Mouse (Mus musculus) CH12.LX (cell line): ENCODE data around the gene Lig4.

Experiments
- CHD1 ChIP-seq: IDR thresholded peaks from 2 replicates; pipeline ENCODE4 v1.6.1; 2012; ENCODE audit warnings: low read depth, low read length, improper control_type of control experiment, inconsistent platforms
- CTCF ChIP-seq, 2 experiments: IDR thresholded peaks in 1 of 2; conservative IDR thresholded peaks in 1 of 2; 2 replicates each; pipeline ENCODE4 v1.5.1; 2011 to 2012; ENCODE audit warnings: low read depth in 2 of 2, low read length in 2 of 2, improper control_type of control experiment in 1 of 2, inconsistent platforms in 1 of 2, mild to moderate bottlenecking in 1 of 2, moderate library complexity in 1 of 2
- HCFC1 ChIP-seq: IDR thresholded peaks from 2 replicates; pipeline ENCODE4 v1.6.1; 2012; ENCODE audit warnings: low read depth, mild to moderate bottlenecking, inconsistent platforms, low read length, improper control_type of control experiment
- MAX ChIP-seq: IDR thresholded peaks from 2 replicates; pipeline ENCODE4 v1.6.1; 2011; ENCODE audit warnings: low read length, improper control_type of control experiment
- PAX5 ChIP-seq: IDR thresholded peaks from 2 replicates; pipeline ENCODE4 v1.6.1; 2012; ENCODE audit warnings: low read length, inconsistent platforms, mixed read lengths
- POLR2A ChIP-seq: IDR thresholded peaks from 2 replicates; pipeline ENCODE4 v1.6.1; 2011; ENCODE audit warnings: low read depth, mild to moderate bottlenecking, improper control_type of control experiment, low read length
- RCOR1 ChIP-seq: conservative IDR thresholded peaks from 2 replicates; pipeline ENCODE4 v1.6.1; 2012; ENCODE audit warnings: low read depth, mild to moderate bottlenecking, inconsistent platforms, low read length, improper control_type of control experiment
- TBP ChIP-seq: conservative IDR thresholded peaks from 2 replicates; pipeline ENCODE4 v1.6.1; 2011; ENCODE audit warnings: low read depth, low read length, improper control_type of control experiment
- USF1 ChIP-seq: IDR thresholded peaks from 2 replicates; pipeline ENCODE4 v1.6.1; 2014; ENCODE audit warnings: low read depth, mild to moderate bottlenecking, inconsistent platforms, low read length, improper control_type of control experiment
- USF2 ChIP-seq: conservative IDR thresholded peaks from 2 replicates; pipeline ENCODE4 v1.6.1; 2011; ENCODE audit warnings: low read depth, low read length, improper control_type of control experiment
- ZKSCAN1 ChIP-seq: IDR thresholded peaks from 2 replicates; pipeline ENCODE4 v1.6.1; 2012; ENCODE audit warnings: low read depth, inconsistent platforms, low read length, improper control_type of control experiment, borderline replicate concordance

GRCm38 (mm10) chr8:9935574-9935973, 41.9 kb downstream of the Lig4 start:
- TF ChIP-seq CTCF (conservative IDR thresholded peaks at IDR 0.05 in 1 of 2, IDR thresholded peaks at IDR 0.05 in 1 of 2; ENCODE audit: low read depth in 2 of 2, low read length in 2 of 2) (no peak), USF2 (no peak), TBP (no peak), MAX (no peak), HCFC1 (no peak), POLR2A (no peak), ZKSCAN1 (no peak), RCOR1 (no peak), CHD1 (no peak), USF1 (no peak), PAX5 (no peak)
